Mouse (Mus musculus) lung, adult 2 months (tissue): ENCODE measurements at regions not wholly inside any gene's neighbourhood (a gene's known extent, or its start where the extent isn't known, plus 50 kb on each side); places are given as distances from the start of the nearest gene placed in this dataset.

Source experiments
- CTCF ChIP-seq: fragments of 200-500 bp; IDR thresholded peaks from 2 replicates; pipeline ENCODE4 v1.5.1; 2011; ENCODE audit warnings: mild to moderate bottlenecking, low read length, control low read depth; ENCODE audit not compliant: insufficient read depth
- POLR2A ChIP-seq: fragments of 200-500 bp; IDR thresholded peaks from 2 replicates; pipeline ENCODE4 v1.6.1; 2011; ENCODE audit warnings: low read depth, mild to moderate bottlenecking, control low read depth, low read length, borderline replicate concordance; ENCODE audit errors: extremely low read depth

DNA sequence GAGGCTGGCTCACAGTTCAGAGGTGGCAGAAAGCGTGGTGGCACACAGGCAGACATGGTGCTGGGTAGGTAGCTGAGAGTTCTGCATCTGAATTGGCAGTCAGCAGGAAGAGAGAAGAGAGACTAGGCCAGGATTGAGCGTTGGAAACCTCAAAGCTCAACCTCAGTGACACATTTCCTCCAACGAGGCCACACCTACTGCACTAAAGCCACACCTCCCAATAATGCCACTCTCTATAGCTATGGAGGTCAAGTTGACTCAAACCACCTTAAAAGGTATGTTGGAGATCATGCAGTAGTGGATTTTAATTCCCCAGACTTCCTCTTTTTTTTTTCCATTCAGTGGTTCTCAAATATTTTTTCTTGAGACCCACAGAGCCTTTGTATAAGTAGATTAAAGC lies 57.1 kb downstream of the Ccdc54 start:
- TF ChIP-seq CTCF (no peak), POLR2A (no peak)
